Mouse (Mus musculus): Measurements from ENCODE around the gene Plekha6. TPM values are rescaled to one million over a fixed set of nuclear protein-coding genes. Genes with fewer than 3 reads are reported as not detected.

Plekha6 gene
- polyA plus RNA-seq, 1 experiment from 2014 or later: 2.0 TPM

GRCm38 (mm10) chr1:133126365-133126740 lies 37.7 kb upstream of the Plekha6 start:
- H3K9me3 ChIP-seq (replicated peaks; ENCODE audit: control insufficient read depth, low read length): no peaks in the 10 kb centered on the region
- H3K36me3 ChIP-seq (replicated peaks; ENCODE audit: control insufficient read depth, insufficient read depth, low read depth, low read length): no peaks in the 10 kb centered on the region
- DNase-seq (ENCODE audit: low spot score): no peak
- no peak overlapping the region for H3K4me3 ChIP-seq (ENCODE audit: low read depth, low read length)
- no peak for ATAC-seq (replicated peaks; ENCODE audit: insufficient number of reproducible peaks, low FRiP score, low TSS enrichment, low read depth)
- no peak overlapping the region for H3K9ac ChIP-seq (replicated peaks; ENCODE audit: low read length)
- no peak overlapping the region for H3K4me2 ChIP-seq (ENCODE audit: low read depth, low read length)
- H3K4me1 ChIP-seq (ENCODE audit: control insufficient read depth, insufficient read depth, low read length): no peaks in the 10 kb centered on the region
- no peaks in the 10 kb centered on the region for H3K27me3 ChIP-seq (ENCODE audit: control insufficient read depth, insufficient read depth, low read length)
- H3K27ac ChIP-seq (replicated peaks; ENCODE audit: low read depth, low read length): no peak overlapping the region
- 70% methylated on average over 4 of the region's 4 CpGs for WGBS

GRCm38 (mm10) chr1:133127328-133127727 lies 36.7 kb upstream of the Plekha6 start:
- ATAC-seq (replicated peaks; ENCODE audit: insufficient number of reproducible peaks, low FRiP score, low TSS enrichment, low read depth): no peak
- 48% methylated on average over 9 of the region's 9 CpGs for WGBS
- H3K4me2 ChIP-seq (ENCODE audit: low read depth, low read length): no peak overlapping the region
- H3K27me3 ChIP-seq (ENCODE audit: control insufficient read depth, insufficient read depth, low read length): no peaks in the 10 kb centered on the region
- no peaks in the 10 kb centered on the region for H3K36me3 ChIP-seq (replicated peaks; ENCODE audit: control insufficient read depth, insufficient read depth, low read depth, low read length)
- no peak overlapping the region for H3K4me3 ChIP-seq (ENCODE audit: low read depth, low read length)
- H3K4me1 ChIP-seq (ENCODE audit: control insufficient read depth, insufficient read depth, low read length): no peaks in the 10 kb centered on the region
- H3K27ac ChIP-seq (replicated peaks; ENCODE audit: low read depth, low read length): no peak overlapping the region
- H3K9me3 ChIP-seq (replicated peaks; ENCODE audit: control insufficient read depth, low read length): no peaks in the 10 kb centered on the region
- DNase-seq (ENCODE audit: low spot score): no peak
- no peak overlapping the region for H3K9ac ChIP-seq (replicated peaks; ENCODE audit: low read length)

DNA sequence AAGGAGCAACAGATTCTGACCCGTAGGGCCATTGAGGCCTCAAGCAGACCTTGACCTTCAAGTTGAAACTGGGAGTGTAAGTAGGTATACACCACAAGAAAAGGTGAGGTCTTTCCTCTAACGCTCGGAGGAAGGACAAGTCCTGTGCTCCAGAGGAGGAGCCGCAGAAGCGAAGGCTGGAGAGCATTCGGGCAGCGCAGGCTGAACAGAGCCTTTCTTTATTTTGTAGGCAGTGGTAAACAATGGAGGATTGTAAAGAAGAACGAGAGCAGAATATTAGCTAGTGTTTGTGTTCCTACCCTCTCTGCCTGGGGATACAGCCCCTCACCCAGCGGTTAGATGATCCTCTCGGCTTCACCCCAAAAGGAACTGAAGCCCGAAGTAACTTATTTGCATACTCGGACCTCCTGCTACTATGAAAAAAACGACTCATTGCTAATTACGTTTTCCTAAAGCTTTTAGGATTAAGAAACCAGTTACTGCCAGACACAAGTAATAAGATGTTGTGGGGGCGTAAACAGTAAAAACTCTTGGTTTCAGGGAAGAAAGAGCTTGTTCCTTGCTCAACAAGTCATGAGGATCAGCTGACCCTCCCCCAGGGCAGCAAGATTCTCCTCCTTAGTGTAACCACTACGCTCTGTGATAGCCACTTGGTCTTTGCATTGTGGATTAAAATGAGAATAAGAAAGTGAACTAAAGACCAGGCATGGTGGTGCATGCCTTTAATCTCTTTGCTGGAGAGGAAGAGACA lies 34.4 kb upstream of the Plekha6 start:
- Histone ChIP-seq H3K9me3 (replicated peaks; ENCODE audit: control insufficient read depth, low read length) (no peaks in the 10 kb centered on the region), H3K4me3 (ENCODE audit: low read depth, low read length) (no peak overlapping the region), H3K4me1 (ENCODE audit: control insufficient read depth, insufficient read depth, low read length) (peaks cover 4% of the 10 kb centered on the region; the same call in 1 of the 2 replicates)

DNA sequence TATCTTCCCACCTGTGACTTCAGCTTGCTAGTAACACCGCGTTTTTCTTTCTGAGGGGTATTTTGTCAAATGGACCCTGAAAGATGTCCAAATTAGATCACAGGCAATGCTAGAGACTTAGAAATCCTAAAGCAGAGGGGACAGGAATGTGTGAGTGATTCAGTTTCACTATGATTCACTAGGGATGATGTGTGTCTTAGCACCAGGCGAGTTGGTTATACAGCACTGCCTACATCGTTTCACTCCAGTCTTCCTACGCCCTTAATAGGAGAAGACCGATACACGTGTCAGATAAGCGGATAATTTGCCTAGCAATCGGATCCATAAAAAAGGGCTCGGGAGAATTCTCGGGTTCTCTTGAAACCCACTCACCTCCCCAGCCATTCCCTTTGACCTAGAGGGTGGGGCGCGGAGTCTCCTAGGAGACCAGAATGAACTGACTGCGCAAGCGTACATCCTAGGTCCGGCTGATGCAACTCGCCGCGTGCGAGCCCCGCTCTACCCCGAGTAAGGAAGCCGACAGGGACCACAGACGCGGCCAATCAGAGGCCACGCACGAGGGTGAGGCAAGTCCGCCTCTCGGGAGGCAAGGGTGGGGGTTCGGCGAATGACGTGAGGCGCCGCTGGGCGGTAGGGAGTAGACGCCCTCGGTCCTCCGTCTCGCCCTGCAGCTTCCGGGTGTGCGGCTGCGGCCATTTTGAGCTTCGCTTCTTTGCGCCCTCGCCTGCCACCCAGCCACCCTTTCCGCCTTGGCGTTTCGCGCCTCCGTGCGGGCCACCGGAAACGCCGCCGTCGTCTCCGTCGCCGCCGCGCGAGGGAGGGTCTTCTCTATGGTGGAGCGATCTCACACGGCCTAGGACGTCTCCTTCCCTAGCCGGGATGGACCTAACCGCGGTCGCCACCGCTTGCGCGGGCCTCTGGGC lies 33.1 kb upstream of the Plekha6 start, which contains the start of gene Ppp1r15b:
TSS of gene Ppp1r15b (plus strand) at position 506 of the 923 bp plus-strand sequence.
- Histone ChIP-seq H3K4me1 (ENCODE audit: control insufficient read depth, insufficient read depth, low read length) (peaks cover 4% of the 10 kb centered on the region; the same call in 1 of the 2 replicates), H3K36me3 (replicated peaks; ENCODE audit: control insufficient read depth, insufficient read depth, low read depth, low read length) (no peaks in the 10 kb centered on the region), H3K9me3 (replicated peaks; ENCODE audit: control insufficient read depth, low read length) (no peaks in the 10 kb centered on the region), H3K27ac (replicated peaks; ENCODE audit: low read depth, low read length) (peak within 1 kb of the TSS; percentile 92), H3K9ac (replicated peaks; ENCODE audit: low read length) (peak within 1 kb of the TSS; percentile 79), H3K27me3 (ENCODE audit: control insufficient read depth, insufficient read depth, low read length) (no peaks in the 10 kb centered on the region), H3K4me2 (ENCODE audit: low read depth, low read length) (peak within 1 kb of the TSS; percentile 89), H3K4me3 (ENCODE audit: low read depth, low read length) (peak within 1 kb of the TSS; percentile 73)
- ATAC-seq (replicated peaks; ENCODE audit: insufficient number of reproducible peaks, low FRiP score, low TSS enrichment, low read depth): peak; percentile 98
- under 1% methylated on average over 72 of the region's 72 CpGs for WGBS
- DNase-seq (ENCODE audit: low spot score): peak; percentile 98

More for the DNA sequence above, 34.4 kb upstream of the Plekha6 start:
- DNase-seq (ENCODE audit: low spot score) (peak; percentile 20), ATAC-seq (replicated peaks; ENCODE audit: insufficient number of reproducible peaks, low FRiP score, low TSS enrichment, low read depth) (no peak)
- Histone ChIP-seq H3K27me3 (ENCODE audit: control insufficient read depth, insufficient read depth, low read length) (no peaks in the 10 kb centered on the region), H3K27ac (replicated peaks; ENCODE audit: low read depth, low read length) (no peak overlapping the region), H3K9ac (replicated peaks; ENCODE audit: low read length) (peak overlapping the region; percentile 22; the same call in 1 of the 2 replicates), H3K36me3 (replicated peaks; ENCODE audit: control insufficient read depth, insufficient read depth, low read depth, low read length) (no peaks in the 10 kb centered on the region), H3K4me2 (ENCODE audit: low read depth, low read length) (no peak overlapping the region)
- WGBS: 16% methylated on average over 16 of the region's 16 CpGs

- H3K4me1 ChIP-seq (ENCODE audit: control insufficient read depth, insufficient read depth, low read length): peaks cover 4% of the 10 kb centered on the region; the same call in 1 of the 2 replicates
- H3K27me3 ChIP-seq (ENCODE audit: control insufficient read depth, insufficient read depth, low read length): no peaks in the 10 kb centered on the region
- WGBS: under 1% methylated on average over 34 of the region's 35 CpGs
- ATAC-seq (replicated peaks; ENCODE audit: insufficient number of reproducible peaks, low FRiP score, low TSS enrichment, low read depth) (no peak), DNase-seq (ENCODE audit: low spot score) (no peak)
- peak overlapping the region; percentile 79 for H3K9ac ChIP-seq (replicated peaks; ENCODE audit: low read length)
- H3K9me3 ChIP-seq (replicated peaks; ENCODE audit: control insufficient read depth, low read length): no peaks in the 10 kb centered on the region
- H3K4me3 ChIP-seq (ENCODE audit: low read depth, low read length): peak overlapping the region; percentile 73
- H3K4me2 ChIP-seq (ENCODE audit: low read depth, low read length): peak overlapping the region; percentile 89
- H3K27ac ChIP-seq (replicated peaks; ENCODE audit: low read depth, low read length): peak overlapping the region; percentile 92
- H3K36me3 ChIP-seq (replicated peaks; ENCODE audit: control insufficient read depth, insufficient read depth, low read depth, low read length): no peaks in the 10 kb centered on the region
Observed at GRCm38 (mm10) chr1:133131561-133131905, 32.5 kb upstream of the Plekha6 start.

DNA sequence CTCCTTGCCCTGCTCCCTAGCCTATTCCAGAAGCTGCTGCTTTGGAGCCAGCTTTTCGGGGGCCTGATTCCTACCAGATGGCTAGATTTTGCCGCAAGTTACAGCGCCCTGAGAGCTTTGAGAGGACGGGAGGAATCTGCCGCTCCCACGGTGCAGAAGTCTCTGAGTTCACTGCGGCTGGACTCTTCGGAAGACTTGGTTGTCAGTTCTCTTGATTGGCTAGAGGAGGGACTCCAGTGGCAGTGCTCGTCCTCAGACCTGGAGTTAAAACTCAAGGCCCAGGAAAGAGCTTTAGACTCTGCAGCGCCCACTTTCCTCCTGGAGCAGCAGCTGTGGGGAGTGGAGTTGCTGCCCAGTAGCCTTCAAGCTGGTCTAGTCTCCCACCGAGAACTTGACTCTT lies 32.1 kb upstream of the Plekha6 start:
- Histone ChIP-seq H3K9me3 (replicated peaks; ENCODE audit: control insufficient read depth, low read length) (no peaks in the 10 kb centered on the region), H3K4me2 (ENCODE audit: low read depth, low read length) (peak overlapping the region; percentile 89), H3K27ac (replicated peaks; ENCODE audit: low read depth, low read length) (peak overlapping the region; percentile 92), H3K36me3 (replicated peaks; ENCODE audit: control insufficient read depth, insufficient read depth, low read depth, low read length) (peaks cover under 1% of the 10 kb centered on the region), H3K27me3 (ENCODE audit: control insufficient read depth, insufficient read depth, low read length) (no peaks in the 10 kb centered on the region), H3K9ac (replicated peaks; ENCODE audit: low read length) (peak overlapping the region; percentile 79), H3K4me1 (ENCODE audit: control insufficient read depth, insufficient read depth, low read length) (peaks cover 4% of the 10 kb centered on the region; the same call in 1 of the 2 replicates), H3K4me3 (ENCODE audit: low read depth, low read length) (peak overlapping the region; percentile 73)
- DNase-seq (ENCODE audit: low spot score): peak; percentile 15
- WGBS: under 1% methylated on average over 11 of the region's 11 CpGs
- no peak for ATAC-seq (replicated peaks; ENCODE audit: insufficient number of reproducible peaks, low FRiP score, low TSS enrichment, low read depth)

DNA sequence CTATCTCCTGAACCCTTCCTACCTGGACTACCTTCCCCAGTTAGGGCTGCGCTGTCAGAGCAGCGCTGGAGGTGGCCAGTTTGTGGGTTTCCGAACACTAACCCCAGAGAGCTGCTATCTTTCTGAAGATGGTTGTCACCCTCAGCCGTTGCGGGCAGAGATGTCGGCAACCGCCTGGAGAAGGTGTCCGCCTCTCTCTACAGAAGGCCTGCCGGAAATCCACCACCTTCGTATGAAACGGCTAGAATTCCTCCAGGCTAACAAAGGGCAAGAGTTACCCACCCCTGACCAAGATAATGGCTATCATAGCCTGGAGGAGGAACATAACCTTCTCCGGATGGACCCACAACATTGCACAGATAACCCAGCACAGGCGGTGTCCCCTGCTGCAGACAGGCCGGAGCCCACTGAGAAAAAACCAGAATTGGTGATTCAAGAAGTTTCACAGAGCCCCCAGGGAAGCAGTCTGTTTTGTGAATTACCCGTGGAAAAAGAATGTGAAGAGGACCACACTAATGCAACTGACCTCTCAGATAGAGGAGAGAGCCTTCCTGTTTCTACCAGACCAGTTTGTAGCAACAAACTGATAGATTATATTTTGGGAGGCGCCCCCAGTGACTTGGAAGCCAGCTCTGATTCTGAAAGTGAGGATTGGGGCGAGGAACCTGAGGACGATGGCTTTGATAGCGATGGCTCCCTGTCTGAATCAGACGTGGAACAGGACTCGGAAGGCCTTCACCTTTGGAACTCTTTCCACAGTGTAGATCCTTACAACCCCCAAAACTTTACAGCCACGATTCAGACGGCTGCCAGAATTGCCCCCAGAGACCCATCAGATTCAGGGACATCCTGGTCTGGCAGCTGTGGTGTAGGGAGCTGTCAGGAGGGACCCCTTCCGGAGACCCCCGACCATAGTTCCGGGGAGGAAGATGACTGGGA lies 31.4 kb upstream of the Plekha6 start:
- H3K27ac ChIP-seq (replicated peaks; ENCODE audit: low read depth, low read length): peak overlapping the region; percentile 92; the same call in 1 of the 2 replicates
- peaks cover 4% of the 10 kb centered on the region; the same call in 1 of the 2 replicates for H3K4me1 ChIP-seq (ENCODE audit: control insufficient read depth, insufficient read depth, low read length)
- no peaks in the 10 kb centered on the region for H3K27me3 ChIP-seq (ENCODE audit: control insufficient read depth, insufficient read depth, low read length)
- H3K4me3 ChIP-seq (ENCODE audit: low read depth, low read length): peak overlapping the region; percentile 73
- 12% methylated on average over 26 of the region's 26 CpGs for WGBS
- H3K9ac ChIP-seq (replicated peaks; ENCODE audit: low read length): peak overlapping the region; percentile 79
- no peak for DNase-seq (ENCODE audit: low spot score)
- no peaks in the 10 kb centered on the region for H3K9me3 ChIP-seq (replicated peaks; ENCODE audit: control insufficient read depth, low read length)
- peaks cover 4% of the 10 kb centered on the region for H3K36me3 ChIP-seq (replicated peaks; ENCODE audit: control insufficient read depth, insufficient read depth, low read depth, low read length)
- peak overlapping the region; percentile 89 for H3K4me2 ChIP-seq (ENCODE audit: low read depth, low read length)
- no peak for ATAC-seq (replicated peaks; ENCODE audit: insufficient number of reproducible peaks, low FRiP score, low TSS enrichment, low read depth)
